Mouse (Mus musculus): ENCODE results near the gene Ssbp4.

GRCm38 (mm10) chr8:70598283-70598682, 10.4 kb downstream of the Ssbp4 start:
- TF ChIP-seq CTCF (IDR thresholded peaks at IDR 0.05; ENCODE audit: insufficient read depth, low read length), result peak; percentile 49
- no peak for TF ChIP-seq POLR2A (IDR thresholded peaks at IDR 0.05; ENCODE audit: borderline replicate concordance, extremely low read depth, low read depth, low read length)
